Mouse (Mus musculus): ENCODE measurements around the gene Nr2e1. TPM values are rescaled to one million over a fixed set of nuclear protein-coding genes. Genes with fewer than 3 reads are reported as not detected.

Gene Nr2e1
- polyA plus RNA-seq, 1 experiment from 2014 or later, result 117 TPM

GRCm38 (mm10) chr10:42514125-42514524 is 69.3 kb downstream of the Nr2e1 start:
- DNase-seq (ENCODE audit: low spot score) (no peak), ATAC-seq (replicated peaks; ENCODE audit: low FRiP score) (no peak)
- no peak overlapping the region for H3K27ac ChIP-seq (ENCODE audit: low read depth, low read length)
- no peaks in the 10 kb centered on the region for H3K4me1 ChIP-seq (replicated peaks; ENCODE audit: control insufficient read depth, insufficient read depth, low read length)
- no peaks in the 10 kb centered on the region for H3K9me3 ChIP-seq (ENCODE audit: control insufficient read depth, low read length)
- H3K36me3 ChIP-seq (ENCODE audit: control insufficient read depth, insufficient read depth, low read length), result no peaks in the 10 kb centered on the region
- H3K4me3 ChIP-seq (ENCODE audit: low read depth, low read length), result no peak overlapping the region
- H3K4me2 ChIP-seq (ENCODE audit: low read depth, low read length, severe bottlenecking), result no peak overlapping the region
- H3K9ac ChIP-seq (ENCODE audit: low read length), result no peak overlapping the region
- H3K27me3 ChIP-seq (ENCODE audit: control insufficient read depth, insufficient read depth, low read length), result no peaks in the 10 kb centered on the region

Other genes with a start within 250 kb of the Nr2e1 start
- gene Afg1l, start 105.1 kb downstream of the Nr2e1 start, polyA plus RNA-seq (2014; fragmentation: Nextera tagmentation; extraction: Ambion mirVana), result 3.8 and 3.9 TPM in 2 replicates
- 272 and 276 TPM in 2 replicates for gene Snx3, start 81.6 kb downstream of the Nr2e1 start, polyA plus RNA-seq (2014; fragmentation: Nextera tagmentation; extraction: Ambion mirVana)
- gene Ostm1, start 190 bp upstream of the Nr2e1 start, polyA plus RNA-seq (2014; fragmentation: Nextera tagmentation; extraction: Ambion mirVana), result 54.6 and 59.0 TPM in 2 replicates
- gene Sec63, start 177.9 kb upstream of the Nr2e1 start, polyA plus RNA-seq (2014; fragmentation: Nextera tagmentation; extraction: Ambion mirVana), result 30.2 and 32.5 TPM in 2 replicates